Mouse (Mus musculus) stomach, embryonic 16.5 days (tissue): ENCODE data around the gene Ap1s1. TPM values are rescaled to one million over a fixed set of nuclear protein-coding genes. Genes with fewer than 3 reads are reported as not detected.

Experiments
- ATAC-seq: fragments of 200-750 bp; cut with Nextera tagmentation; 2 replicates; pipeline ENCODE4 v1.8.0; 2017; ENCODE audit warnings: moderate number of reproducible peaks, moderate TSS enrichment; ENCODE audit not compliant: insufficient read depth, low FRiP score
- H3K27ac ChIP-seq: fragments of 300-500 bp; sonication (generic); 2 replicates; pipeline ENCODE4 v1.5.1; 2014; ENCODE audit warnings: low read length
- H3K27me3 ChIP-seq: fragments of 300-500 bp; sonication (generic); 2 replicates; pipeline ENCODE4 v1.6.1; 2014; ENCODE audit warnings: low read length, control low read depth, mixed read lengths; ENCODE audit not compliant: control insufficient read depth, insufficient read depth
- H3K36me3 ChIP-seq: fragments of 300-500 bp; sonication (generic); 2 replicates; pipeline ENCODE4 v1.6.1; 2014; ENCODE audit warnings: low read length; ENCODE audit not compliant: control insufficient read depth, insufficient read depth
- H3K4me1 ChIP-seq: fragments of 300-500 bp; sonication (generic); 2 replicates; pipeline ENCODE4 v1.6.1; 2014; ENCODE audit warnings: low read length, control low read depth, mixed read lengths; ENCODE audit not compliant: control insufficient read depth, insufficient read depth
- H3K4me2 ChIP-seq: fragments of 300-500 bp; sonication (generic); 2 replicates; pipeline ENCODE4 v1.6.1; 2014; ENCODE audit warnings: low read depth, low read length, mixed read lengths
- H3K4me3 ChIP-seq: fragments of 300-500 bp; sonication (generic); replicated peaks from 2 replicates; pipeline ENCODE4 v1.5.1; 2014; ENCODE audit warnings: mild to moderate bottlenecking, low read length
- H3K9ac ChIP-seq: fragments of 300-500 bp; sonication (generic); 2 replicates; pipeline ENCODE4 v1.6.1; 2014; ENCODE audit warnings: low read length
- H3K9me3 ChIP-seq: fragments of 300-500 bp; sonication (generic); replicated peaks from 2 replicates; pipeline ENCODE4 v1.6.1; 2016; ENCODE audit warnings: low read length, control low read depth; ENCODE audit not compliant: control insufficient read depth
- WGBS: fragments of 180-500 bp; shearing (Covaris S2); extraction: QIAGEN DNeasy Blood & Tissue Kit; methylation state at CpG from one replicate; pipeline ENCODE4 v1.1.7; 2014; 5-methylcytosine and 5-hydroxymethylcytosine counted together
- polyA plus RNA-seq: library from polyadenylated mRNA; unstranded; fragments of >200 nt; fragmentation: Nextera tagmentation; extraction: Ambion mirVana; gene quantifications from 2 replicates; pipeline ENCODE4 v1.2.1, GENCODE M21; 2015

Gene Ap1s1
- 187 and 192 TPM in 2 replicates for polyA plus RNA-seq

DNA sequence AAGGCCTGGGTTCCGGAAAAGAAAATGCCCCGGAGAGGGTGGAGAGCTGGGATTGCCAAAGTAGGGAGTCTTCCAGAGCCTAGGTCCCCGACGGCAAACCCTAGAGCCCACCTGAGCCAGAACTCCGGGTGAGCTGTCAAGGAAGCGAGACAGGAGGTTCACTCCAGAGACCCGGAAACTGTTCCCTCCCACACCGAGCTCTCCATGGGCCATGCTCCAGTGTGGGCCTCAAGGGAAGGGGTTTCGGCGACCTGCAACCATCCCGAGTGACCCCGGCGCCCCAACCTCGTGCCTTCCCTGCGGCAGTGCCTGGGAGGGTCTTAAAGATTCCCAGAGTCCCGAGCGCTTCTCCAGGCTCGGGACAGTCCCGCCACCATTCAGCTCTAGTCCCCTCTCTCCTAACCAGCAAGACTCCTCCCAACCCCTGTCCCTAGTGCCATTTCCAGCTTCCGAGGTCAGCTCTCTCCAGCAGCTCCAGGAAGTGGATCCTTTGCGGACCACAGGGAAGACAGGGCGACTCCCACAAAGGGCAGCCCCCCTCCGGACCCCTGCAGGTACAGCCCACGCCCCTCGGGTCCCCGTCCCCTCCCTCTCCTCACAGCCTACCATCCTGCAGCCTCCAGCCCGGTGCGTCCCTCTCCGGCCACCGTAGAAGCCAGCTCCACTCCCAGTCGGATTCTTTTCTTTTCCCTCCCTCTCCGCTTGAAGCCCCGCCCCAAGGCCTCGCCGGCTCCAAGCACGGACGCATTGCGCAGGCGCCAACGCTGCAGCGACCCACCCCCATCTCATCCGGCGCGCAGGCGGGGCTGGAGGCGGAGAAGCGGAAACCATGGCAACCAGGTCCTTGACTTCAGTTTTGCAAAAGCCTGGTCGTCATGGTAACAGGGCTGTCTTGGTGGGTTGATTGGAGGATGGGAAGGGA, at the start of gene Ap1s1:
Gene Ap1s1 (minus strand): TSS at position 734 of the 922 bp plus-strand sequence.
- Histone ChIP-seq H3K4me1 (peaks cover 9% of the 10 kb centered on the region; the same call in 1 of the 2 replicates), H3K4me3 (peak within 1 kb of the TSS; percentile 86), H3K9me3 (no peaks in the 10 kb centered on the region), H3K27ac (peak within 1 kb of the TSS; percentile 72), H3K27me3 (peaks cover 3% of the 10 kb centered on the region; the same call in 1 of the 2 replicates), H3K36me3 (peaks cover 12% of the 10 kb centered on the region), H3K4me2 (peak within 1 kb of the TSS; percentile 78), H3K9ac (peak within 1 kb of the TSS; percentile 91)
- WGBS, result under 1% methylated on average over 48 of the region's 48 CpGs
- ATAC-seq, result peak; percentile 95

DNA sequence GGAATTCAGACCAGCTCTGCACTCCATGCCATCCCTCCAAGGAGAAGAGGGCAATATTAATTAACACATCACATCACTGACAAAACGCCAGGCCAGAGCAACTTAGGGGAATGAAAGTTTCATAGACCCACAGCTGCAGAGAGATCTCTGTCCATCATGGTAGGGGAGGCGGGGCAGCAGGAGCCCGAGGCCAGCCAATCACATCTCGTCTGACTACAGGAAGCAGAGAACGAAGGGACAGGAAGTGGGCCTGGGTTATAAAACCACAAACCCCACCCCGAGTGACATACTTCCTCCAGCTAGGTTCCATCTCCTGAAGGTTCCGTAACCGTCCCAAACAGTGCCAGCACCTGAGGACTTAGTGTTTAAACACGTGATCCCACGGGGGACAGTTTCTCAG, 49.2 kb upstream of the Ap1s1 start:
- ATAC-seq, result no peak
- H3K4me3 ChIP-seq, result no peak overlapping the region
- no peak overlapping the region for H3K27ac ChIP-seq
- WGBS, result 84% methylated on average over 10 of the region's 10 CpGs
- no peak overlapping the region for H3K4me2 ChIP-seq
- no peaks in the 10 kb centered on the region for H3K27me3 ChIP-seq
- H3K36me3 ChIP-seq, result no peaks in the 10 kb centered on the region
- H3K9ac ChIP-seq, result no peak overlapping the region
- H3K9me3 ChIP-seq, result 0 out of 2 replicates have a peak, but pooled peaks cover 3% of the 10 kb centered on the region
- peaks cover 11% of the 10 kb centered on the region; the same call in 1 of the 2 replicates for H3K4me1 ChIP-seq

DNA sequence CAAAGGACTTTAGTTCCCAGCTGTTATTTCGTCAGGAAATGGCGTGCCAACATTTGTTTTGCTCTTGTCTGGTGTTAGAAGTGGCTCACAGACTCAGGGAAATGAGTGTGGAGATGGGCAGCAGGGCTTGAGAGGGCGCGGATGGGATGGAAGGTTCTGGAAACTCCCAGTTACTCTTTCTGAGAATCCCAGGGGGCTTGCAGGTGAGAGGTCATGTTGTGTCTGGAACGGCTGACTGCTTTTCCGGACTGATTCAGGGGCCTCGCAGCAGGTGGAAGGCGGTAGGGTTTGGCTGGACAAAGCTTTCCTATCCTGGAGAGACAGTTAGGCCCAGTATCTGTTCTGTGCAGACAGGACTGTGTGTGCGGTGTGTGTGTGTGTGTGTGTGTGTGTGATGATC, 47.8 kb upstream of the Ap1s1 start:
- peaks cover 11% of the 10 kb centered on the region; the same call in 1 of the 2 replicates for H3K4me1 ChIP-seq
- no peaks in the 10 kb centered on the region for H3K27me3 ChIP-seq
- H3K4me2 ChIP-seq, result no peak overlapping the region
- H3K9ac ChIP-seq, result no peak overlapping the region
- 0 out of 2 replicates have a peak, but pooled peaks cover 3% of the 10 kb centered on the region for H3K9me3 ChIP-seq
- H3K4me3 ChIP-seq, result no peak overlapping the region
- H3K27ac ChIP-seq, result no peak overlapping the region
- no peak for ATAC-seq
- 74% methylated on average over 9 of the region's 9 CpGs for WGBS
- no peaks in the 10 kb centered on the region for H3K36me3 ChIP-seq

DNA sequence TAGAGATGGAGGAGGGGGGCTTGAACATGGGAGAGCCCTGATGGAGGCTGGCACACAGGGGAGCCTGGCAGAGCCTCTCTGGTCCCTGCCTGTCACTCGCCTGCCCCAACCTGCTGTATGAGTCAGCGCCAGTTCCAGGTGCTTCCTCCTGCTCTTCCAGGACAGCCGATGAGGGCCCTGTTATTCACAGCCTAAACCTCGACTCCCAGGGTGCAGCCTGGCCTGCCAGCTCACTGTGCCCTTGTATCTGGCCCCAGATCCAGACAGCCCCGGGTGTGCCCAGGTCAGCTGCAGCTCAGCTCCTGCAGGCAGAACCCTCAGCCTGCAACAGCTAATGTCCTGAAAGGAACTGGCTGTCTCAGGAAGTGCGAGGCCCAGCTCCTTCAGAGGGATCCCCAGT, 45.6 kb upstream of the Ap1s1 start:
- Histone ChIP-seq H3K4me2 (no peak overlapping the region), H3K27me3 (no peaks in the 10 kb centered on the region), H3K9ac (no peak overlapping the region), H3K36me3 (no peaks in the 10 kb centered on the region), H3K4me3 (no peak overlapping the region), H3K4me1 (peaks cover 11% of the 10 kb centered on the region; the same call in 1 of the 2 replicates), H3K27ac (peak overlapping the region; percentile 39; the same call in 1 of the 2 replicates), H3K9me3 (0 out of 2 replicates have a peak, but pooled peaks cover 1% of the 10 kb centered on the region)
- peak; percentile 59; the same call in 1 of the 2 replicates for ATAC-seq
- WGBS, result 48% methylated on average over 6 of the region's 6 CpGs

DNA sequence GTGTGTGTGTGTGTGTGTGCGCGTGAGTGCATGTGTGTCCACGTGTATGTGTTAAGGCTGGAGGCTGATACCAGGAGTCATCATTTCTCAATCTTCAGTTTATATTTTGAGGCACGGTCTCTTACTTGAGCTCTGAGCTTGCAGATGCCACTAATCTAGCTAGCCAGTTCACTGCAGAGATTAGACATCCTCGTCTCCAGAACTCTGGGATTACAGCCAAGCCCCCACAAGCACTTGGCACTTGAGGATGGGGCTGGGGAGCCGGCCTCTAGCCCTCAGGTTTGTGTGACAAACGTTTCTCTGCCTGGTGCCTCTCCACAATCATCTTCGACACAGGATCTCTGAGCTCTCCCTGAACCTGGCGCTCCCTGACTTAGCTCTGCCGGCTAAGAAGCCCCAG, 44.9 kb upstream of the Ap1s1 start:
- Histone ChIP-seq H3K27me3 (no peaks in the 10 kb centered on the region), H3K4me1 (peaks cover 10% of the 10 kb centered on the region; the same call in 1 of the 2 replicates), H3K4me2 (no peak overlapping the region), H3K9me3 (no peaks in the 10 kb centered on the region), H3K9ac (no peak overlapping the region), H3K27ac (no peak overlapping the region), H3K4me3 (no peak overlapping the region), H3K36me3 (no peaks in the 10 kb centered on the region)
- ATAC-seq, result no peak
- WGBS, result 71% methylated on average over 10 of the region's 10 CpGs

DNA sequence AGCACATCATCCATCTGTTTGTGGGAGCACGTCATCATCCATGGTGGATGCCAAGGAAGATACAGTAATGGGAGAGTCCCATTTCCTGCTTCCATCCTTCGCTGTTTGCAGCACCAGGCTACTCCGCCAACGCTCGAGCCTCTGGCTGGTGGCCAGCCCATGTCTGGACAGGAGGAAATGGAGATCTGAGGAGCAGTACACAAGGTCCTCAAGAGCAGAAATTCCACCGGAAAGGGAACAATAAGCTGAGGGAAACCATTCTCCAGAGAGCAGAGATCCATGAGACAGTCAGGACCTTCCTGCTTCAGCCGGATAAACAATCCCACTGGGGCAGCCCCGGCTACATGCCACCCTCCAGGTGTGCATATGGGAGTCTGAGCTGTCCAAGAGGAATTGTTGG, 41.5 kb upstream of the Ap1s1 start:
- H3K27me3 ChIP-seq, result no peaks in the 10 kb centered on the region
- no peak overlapping the region for H3K4me2 ChIP-seq
- peak; percentile 6; the same call in 1 of the 2 replicates for ATAC-seq
- no peak overlapping the region for H3K9ac ChIP-seq
- no peak overlapping the region for H3K27ac ChIP-seq
- H3K9me3 ChIP-seq, result no peaks in the 10 kb centered on the region
- no peaks in the 10 kb centered on the region for H3K36me3 ChIP-seq
- 0 out of 2 replicates have a peak, but pooled peaks cover 8% of the 10 kb centered on the region for H3K4me1 ChIP-seq
- 74% methylated on average over 8 of the region's 8 CpGs for WGBS
- no peak overlapping the region for H3K4me3 ChIP-seq

DNA sequence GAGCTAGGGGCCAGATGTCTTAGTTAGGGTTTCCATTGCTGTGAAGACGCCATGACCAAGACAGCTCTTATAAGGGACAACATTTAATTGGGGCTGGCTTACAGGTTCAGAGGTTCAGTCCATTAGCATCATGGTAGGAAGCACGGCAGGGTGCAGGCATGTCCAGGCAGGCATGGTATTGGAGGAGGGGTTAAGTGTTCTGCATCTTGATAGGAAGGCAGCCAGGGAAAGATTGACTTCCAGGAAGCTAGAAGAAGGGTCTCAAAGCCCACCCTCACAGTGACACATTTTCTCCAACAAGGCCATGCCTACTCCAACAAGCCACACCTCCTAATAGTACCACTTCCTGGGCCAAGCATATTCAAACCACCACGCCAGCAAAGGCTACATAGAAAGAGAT, 39.8 kb upstream of the Ap1s1 start:
- WGBS, result 78% methylated on average over 3 of the region's 3 CpGs
- H3K4me2 ChIP-seq, result no peak overlapping the region

DNA sequence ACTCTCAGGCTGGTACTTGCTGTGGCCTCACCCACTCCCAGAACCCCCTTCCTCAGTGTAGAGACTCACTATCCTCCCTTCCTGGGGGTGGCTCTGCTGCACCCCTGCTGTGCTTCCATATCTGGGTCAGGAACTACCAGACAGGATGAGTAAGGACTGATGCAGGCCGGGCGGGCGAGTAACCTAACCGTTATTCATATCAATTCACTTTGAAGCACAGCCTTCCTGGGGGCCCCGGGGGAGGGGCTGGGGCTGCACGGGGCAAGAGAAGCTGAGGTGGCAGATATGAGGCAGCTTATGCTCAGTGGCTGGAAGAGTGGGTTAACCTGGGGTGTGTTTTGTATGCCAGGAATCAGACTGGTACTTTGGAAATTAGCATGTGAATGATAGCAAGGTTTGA, 39.1 kb upstream of the Ap1s1 start:
- WGBS, result 73% methylated on average over 6 of the region's 6 CpGs

More for the DNA sequence above, 39.8 kb upstream of the Ap1s1 start:
- no peaks in the 10 kb centered on the region for H3K36me3 ChIP-seq
- H3K27me3 ChIP-seq, result no peaks in the 10 kb centered on the region
- ATAC-seq, result no peak
- no peak overlapping the region for H3K4me3 ChIP-seq
- no peaks in the 10 kb centered on the region for H3K4me1 ChIP-seq
- no peak overlapping the region for H3K27ac ChIP-seq
- no peaks in the 10 kb centered on the region for H3K9me3 ChIP-seq
- H3K9ac ChIP-seq, result no peak overlapping the region

DNA sequence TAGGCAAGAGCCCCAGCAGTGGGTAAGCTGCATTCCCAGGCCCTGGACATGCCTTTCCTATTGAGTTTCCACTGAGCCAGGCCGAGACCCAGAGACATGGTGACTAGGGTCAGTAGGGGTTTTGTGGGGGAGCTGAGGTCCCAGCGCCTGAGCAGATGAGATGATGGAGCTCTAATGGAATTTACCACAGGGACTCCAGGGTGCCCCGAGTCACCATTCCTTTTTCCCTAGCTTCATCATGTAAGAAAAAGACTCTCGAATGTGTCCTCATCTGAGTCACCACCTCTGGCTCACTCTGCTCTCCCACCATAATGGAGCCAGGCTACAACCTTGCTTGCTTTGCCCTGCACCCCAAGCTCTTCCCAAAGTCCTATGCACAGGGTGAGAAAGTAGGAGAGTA, 37.1 kb upstream of the Ap1s1 start:
- Histone ChIP-seq H3K4me1 (peaks cover 14% of the 10 kb centered on the region), H3K9me3 (no peaks in the 10 kb centered on the region), H3K4me3 (no peak overlapping the region), H3K9ac (no peak overlapping the region), H3K4me2 (no peak overlapping the region), H3K36me3 (no peaks in the 10 kb centered on the region), H3K27ac (no peak overlapping the region), H3K27me3 (no peaks in the 10 kb centered on the region)
- no peak for ATAC-seq
- 91% methylated on average over 4 of the region's 4 CpGs for WGBS

More for the DNA sequence above, 39.1 kb upstream of the Ap1s1 start:
- no peaks in the 10 kb centered on the region for H3K36me3 ChIP-seq
- H3K27me3 ChIP-seq, result no peaks in the 10 kb centered on the region
- H3K9me3 ChIP-seq, result no peaks in the 10 kb centered on the region
- no peak overlapping the region for H3K9ac ChIP-seq
- no peak overlapping the region for H3K4me3 ChIP-seq
- H3K27ac ChIP-seq, result no peak overlapping the region
- ATAC-seq, result peak; percentile 29; the same call in 1 of the 2 replicates
- peaks cover 1% of the 10 kb centered on the region; the same call in 1 of the 2 replicates for H3K4me1 ChIP-seq
- H3K4me2 ChIP-seq, result no peak overlapping the region
